Mouse (Mus musculus) cerebellum, adult 11-12 months (tissue): ENCODE data around the gene Rpa3.

Experiments used
- DNase-seq: peaks from one replicate; pipeline ENCODE4 v3.0.0; 2022

Rpa3 gene

GRCm38 (mm10) chr6:8259004-8259666 lies at the start of gene Rpa3, which contains the start of the genes Umad1 and Gm45062:
TSS of gene Rpa3 (minus strand) at chr6:8259173.
TSS of gene Umad1 (plus strand) at chr6:8259288.
TSS of gene Gm45062 (plus strand) at chr6:8259450.
- DNase-seq, result peak; percentile 99

DNA sequence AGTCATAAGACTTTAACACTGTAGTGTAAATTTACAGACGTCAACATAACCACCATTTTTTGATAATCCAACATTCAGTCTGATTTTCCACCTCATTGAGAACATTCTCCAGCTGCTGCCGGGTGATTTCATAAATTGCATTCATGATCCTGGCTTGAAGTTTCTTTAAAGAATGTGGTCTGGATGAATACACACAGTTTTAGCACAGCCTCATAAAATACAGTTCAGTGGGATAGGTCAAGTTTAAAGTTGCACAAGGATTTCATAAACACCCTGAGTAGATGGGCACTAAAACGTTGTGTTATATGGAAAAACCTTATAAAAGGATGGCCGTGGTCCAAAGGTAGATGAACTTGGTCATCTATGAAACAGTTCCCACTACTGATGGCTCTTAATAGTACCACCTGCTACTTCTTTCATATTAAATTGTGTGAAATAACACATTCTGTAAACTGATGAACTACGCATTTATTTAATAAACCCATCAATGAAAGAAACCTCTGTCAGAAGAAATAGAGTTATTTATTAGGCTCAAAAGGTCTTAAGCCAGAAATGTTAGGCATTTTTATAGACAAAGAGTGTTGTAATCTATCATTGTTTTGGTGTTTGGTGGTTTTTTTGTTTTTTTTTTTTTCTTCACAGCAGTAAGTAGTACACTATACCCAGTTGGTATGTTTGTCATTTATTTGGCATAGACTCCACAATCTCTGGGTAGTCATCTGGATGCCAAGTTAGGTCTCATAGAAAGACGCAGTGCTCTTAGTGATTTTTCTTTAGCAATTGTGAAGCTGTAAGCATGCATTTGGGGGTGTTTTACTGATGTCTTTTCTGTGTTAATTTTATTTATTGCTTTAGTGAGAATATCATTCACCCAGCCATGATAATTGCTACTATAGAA lies 49.2 kb upstream of the Rpa3 start:
- no peak for DNase-seq

GRCm38 (mm10) chr6:8299066-8299863 lies 40.3 kb upstream of the Rpa3 start:
- no peak for DNase-seq

GRCm38 (mm10) chr6:8294048-8294784 lies 35.2 kb upstream of the Rpa3 start:
- DNase-seq, result no peak

DNA sequence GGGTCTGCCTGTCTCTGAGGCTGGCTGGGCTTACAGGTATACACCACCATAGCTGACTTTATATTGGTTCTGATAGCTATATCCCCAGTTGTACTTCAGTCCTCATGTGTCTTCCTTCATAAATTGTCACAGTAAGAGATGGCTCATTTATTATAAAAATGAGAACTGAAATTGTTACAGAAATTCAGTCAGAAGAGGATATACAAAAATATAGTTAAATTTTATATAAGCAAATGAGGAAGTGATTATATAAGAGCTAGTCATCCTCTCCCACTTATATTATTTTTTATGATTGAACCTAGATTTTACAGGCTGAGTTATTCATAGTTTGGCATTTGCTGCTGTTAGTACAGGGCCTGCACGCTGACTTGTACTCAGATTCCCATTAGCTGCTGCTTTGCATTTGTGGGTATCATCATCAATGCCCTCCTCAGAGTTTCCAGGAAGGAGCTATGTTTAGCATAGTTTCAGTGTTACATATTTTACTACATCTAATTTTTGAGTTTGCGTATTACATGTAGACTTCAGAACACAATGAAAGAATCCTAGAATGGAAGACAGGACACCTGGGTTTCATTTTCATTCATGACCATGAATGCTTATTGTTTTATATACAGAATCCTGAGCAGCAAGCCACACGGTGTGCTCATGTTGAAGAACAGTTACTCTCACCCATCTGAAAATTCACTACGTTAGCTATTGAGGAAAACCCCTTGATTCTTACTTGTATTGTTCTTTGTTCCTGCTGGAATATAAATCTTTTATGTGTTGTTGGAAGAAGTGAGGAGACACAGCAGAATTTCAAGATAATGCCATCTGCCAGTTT lies 30.0 kb upstream of the Rpa3 start:
- DNase-seq, result no peak

- no peak for DNase-seq
These were observed 27.2 kb upstream of the Rpa3 start for GRCm38 (mm10) chr6:8286146-8286545.

- no peak for DNase-seq
These were observed 26.5 kb upstream of the Rpa3 start for GRCm38 (mm10) chr6:8285401-8285960.

DNA sequence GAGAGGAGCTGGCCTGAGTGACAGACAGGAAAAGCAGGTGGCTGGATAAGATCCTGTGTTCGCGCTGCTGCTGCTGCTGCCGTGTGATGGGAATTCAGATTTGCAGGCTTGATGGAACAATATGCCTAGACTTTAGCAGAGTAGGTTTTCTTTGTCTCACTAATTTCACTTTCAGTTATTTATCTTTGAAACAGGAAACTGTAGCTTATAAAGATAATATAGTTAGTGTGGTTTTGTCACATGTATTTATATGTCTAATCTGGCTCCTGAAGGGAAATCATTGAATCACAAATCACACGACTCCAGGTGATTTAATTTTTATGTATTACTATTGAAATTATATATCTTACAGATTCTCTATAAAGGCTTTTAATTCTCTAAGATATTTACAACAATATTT lies 24.3 kb upstream of the Rpa3 start:
- DNase-seq, result no peak

GRCm38 (mm10) chr6:8278426-8279002 lies 19.5 kb upstream of the Rpa3 start:
- no peak for DNase-seq

DNA sequence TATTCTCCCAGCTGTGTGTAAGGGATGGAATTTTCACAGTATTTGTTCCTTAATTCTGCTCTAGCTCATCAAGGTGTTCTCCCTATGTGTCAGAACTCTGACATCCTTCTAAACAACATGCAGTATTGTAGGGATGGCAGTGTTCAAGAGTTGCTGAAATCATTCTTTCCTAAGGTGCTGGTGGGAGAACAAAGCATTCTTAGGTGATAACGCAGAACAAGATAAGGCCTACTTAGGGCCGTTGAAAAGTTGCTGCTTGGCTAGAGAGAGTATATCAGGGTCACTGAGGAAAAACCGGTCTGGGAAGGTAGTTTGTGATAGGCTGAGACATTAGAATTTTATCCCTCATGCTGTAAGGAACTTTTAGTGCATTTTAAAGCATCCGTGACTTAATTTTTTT lies 17.5 kb upstream of the Rpa3 start:
- no peak for DNase-seq

- peak; percentile 72 for DNase-seq
These were observed 16.1 kb upstream of the Rpa3 start for GRCm38 (mm10) chr6:8275098-8275497.

GRCm38 (mm10) chr6:8274387-8275054 lies 15.5 kb upstream of the Rpa3 start:
- peak; percentile 39 for DNase-seq

- DNase-seq, result no peak
These were observed 12.1 kb upstream of the Rpa3 start for GRCm38 (mm10) chr6:8271047-8271446.

DNA sequence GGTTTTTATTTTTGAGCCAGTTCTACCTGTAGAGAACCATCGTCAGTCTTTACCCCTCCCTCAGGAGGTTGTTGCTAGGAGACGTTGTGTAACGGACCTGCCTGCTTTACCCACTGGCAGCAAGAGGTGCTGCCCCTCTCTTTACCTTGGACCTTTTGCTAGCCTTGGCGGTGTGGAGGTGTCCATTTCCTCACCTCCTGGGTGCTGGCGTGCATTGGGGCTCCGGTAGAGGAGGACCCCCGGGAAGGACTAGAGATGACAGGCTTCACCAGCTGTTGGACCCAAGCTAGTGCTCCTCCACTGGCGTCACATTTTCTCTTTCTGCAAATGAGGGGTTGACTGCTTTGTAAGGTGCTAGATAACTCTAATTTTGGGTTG lies 683 bp upstream of the Rpa3 start:
- no peak for DNase-seq

DNA sequence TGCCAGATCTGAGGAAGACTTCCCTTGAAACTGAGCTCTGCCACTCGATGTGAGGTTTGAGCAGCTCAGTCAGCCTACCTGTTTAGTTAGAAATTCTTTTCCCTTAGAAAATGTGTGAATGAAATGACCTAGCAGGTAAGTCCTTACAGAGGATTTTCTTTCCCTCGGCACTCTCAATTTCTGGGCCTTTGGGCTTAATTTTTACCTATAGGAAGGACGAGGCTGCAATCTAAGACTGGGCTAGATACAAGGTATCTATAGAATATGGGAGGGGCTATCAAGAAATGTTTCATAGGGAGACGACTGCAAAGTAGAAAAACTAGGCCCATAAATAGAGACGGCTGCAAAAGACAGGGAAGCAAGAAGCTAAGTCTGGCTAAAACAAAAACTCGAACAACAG lies 657 bp downstream of the Rpa3 start:
- DNase-seq, result no peak

DNA sequence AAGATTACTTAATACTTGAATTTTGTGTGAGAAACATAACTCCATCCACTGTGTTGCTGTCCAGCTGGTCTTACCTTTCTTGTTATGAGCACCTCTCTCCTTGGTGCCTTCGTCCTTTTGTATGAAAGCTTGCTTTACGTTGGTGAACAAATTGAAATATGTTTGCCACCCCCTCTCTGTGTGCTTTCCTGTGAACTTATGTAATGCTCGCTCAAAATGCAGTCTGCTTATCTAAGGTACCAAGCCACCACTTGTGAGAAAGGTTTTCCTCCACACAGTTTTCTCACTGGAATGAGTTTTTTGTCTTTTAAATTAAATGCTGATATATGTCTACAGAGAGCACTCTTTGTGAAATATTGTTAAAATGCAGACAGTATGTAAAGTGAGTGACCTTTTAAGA lies 30.4 kb downstream of the Rpa3 start:
- no peak for DNase-seq

GRCm38 (mm10) chr6:8227035-8227434 lies 31.9 kb downstream of the Rpa3 start:
- no peak for DNase-seq

- no peak for DNase-seq
These were observed 48.3 kb downstream of the Rpa3 start for GRCm38 (mm10) chr6:8210661-8211060.

DNA sequence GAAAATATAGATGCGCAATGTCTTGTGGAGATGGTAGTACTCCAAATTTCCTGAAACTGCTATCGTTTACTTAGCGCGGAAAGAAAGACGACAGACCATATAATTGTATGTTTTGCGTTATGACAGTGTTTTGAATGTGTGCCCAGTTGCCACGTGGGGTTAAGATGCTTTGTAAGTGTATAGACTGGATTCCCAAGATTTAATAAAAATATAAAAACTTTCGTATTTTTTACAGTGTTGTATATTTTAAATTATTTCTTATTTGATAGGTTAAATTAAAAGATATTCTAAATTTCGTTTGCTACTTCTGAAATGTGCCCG lies 49.1 kb downstream of the Rpa3 start:
- DNase-seq, result peak; percentile 35

DNA sequence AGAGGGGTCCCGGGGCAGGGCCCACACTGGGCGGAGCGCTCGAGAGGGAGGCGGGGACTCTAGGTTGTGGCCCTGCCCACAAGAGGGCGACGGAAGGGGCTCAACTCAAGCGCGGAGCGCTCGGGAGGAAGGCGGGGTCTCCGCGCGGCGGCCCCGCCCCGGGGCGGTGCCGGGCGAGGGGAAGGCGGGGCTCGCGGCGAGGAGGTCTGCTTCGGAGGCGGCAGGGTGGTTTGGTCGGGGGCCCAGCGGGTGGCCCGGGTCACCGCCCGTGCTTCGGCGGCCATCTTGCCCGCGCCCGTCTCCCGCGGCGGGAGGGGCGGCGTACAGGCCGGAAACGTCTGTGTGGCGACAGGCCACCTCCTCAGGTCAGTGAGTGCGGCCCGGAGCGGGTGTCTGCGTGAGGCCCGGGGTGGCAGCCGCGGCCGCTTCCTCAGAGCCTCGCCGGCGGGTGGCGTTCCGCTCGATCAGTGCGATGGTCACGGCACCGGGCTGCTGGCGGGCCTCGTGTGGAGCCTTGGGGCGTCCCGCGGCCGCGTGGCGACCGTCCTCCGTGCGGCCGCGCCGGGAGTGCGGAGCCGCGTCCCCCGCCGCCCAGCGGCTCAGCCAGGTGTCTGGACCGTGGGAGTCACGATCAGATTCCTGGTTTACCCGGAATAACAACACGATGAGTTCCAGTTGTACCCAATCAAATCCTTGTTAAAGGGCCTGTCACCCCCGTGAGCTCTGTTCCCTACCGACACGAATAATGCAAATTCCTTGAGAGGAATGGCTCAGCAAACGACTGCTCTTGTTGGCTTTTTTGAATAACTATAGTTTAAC lies 49.7 kb downstream of the Rpa3 start, which contains the start of gene Mios:
Gene Mios (plus strand): TSS at position 176 of the 819 bp plus-strand sequence.
- DNase-seq, result peak; percentile 93
